Mouse (Mus musculus) heart, adult 9 months (tissue): ENCODE measurements at regions not wholly inside any gene's neighbourhood (a gene's known extent, or its start where the extent isn't known, plus 50 kb on each side); places are given as distances from the start of the nearest gene placed in this dataset.
A peak's percentile ranks its signal among the peaks of the same experiment; 100 is the strongest.

Experiments
- DNase-seq, 2 experiments: peaks; one replicate each; pipeline ENCODE4 v3.0.0; 2022; ENCODE audit warnings: low spot score in 2 of 2

DNA sequence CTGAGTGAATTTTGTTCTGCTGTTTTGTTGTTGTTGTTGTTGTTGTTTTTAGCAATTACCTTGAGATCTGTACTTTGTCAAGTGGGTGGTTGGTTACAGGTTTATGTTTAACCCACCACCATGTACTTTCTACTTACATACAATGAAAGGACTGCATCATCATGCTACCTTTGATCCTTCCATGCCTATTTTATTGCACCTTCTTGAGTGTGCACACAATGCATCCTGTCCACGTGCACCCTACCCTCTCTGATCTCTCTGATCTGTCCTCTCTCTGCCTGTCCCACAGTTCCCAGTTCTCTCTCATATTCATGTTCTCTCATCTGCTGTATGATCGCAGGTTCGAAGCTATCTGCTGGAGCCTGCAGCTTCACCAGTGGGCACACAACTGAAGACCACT is 59.9 kb upstream of the Gas1 start:
- DNase-seq, result no peak

GRCm38 (mm10) chr13:60242447-60243109 is 65.4 kb upstream of the Gas1 start:
- no peak for DNase-seq

- DNase-seq, result no peak
These were observed 65.9 kb upstream of the Gas1 start for GRCm38 (mm10) chr13:60243110-60243481.

DNA sequence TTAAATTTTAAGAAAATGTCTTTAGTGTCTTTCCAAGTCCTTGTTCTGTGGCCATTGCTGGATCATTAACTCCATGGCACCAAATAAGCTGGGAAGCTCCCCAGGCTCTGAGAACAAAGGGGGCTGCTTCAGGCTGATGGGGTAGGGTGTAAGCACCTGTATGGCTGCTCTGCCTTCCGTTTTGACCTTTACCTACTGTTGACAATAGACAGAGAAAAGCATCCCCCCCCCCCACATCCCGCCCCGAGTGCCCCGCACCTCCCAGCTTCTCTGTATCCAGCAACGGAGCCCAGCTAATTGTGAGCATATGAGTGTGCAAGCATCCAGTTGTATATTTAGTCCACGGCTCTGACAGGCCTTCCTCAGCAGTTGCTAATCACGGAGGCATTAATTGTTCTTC is 78.0 kb upstream of the Gas1 start:
- DNase-seq, result no peak

GRCm38 (mm10) chr13:60255715-60256114 is 78.5 kb upstream of the Gas1 start:
- DNase-seq, result no peak

DNA sequence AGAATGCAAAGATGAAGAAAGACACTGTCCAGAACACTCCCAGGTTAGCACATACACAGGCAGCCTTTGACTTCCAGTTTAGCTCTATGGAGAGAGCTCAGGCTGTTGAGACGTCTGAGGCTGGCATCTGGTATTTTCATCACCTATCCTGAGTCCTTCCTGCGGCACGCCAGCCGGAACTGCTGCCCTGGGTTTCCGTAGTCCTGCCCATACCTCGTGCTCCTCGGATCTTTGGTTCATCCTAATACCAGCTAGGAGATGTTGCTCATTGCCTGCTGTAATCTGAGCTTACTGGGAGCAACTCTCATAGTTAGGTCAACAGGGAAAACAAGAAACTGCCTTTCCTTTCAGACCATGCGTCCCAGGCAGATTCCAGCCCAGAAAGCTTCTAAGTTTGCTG is 79.8 kb upstream of the Gas1 start:
- no peak for DNase-seq

DNA sequence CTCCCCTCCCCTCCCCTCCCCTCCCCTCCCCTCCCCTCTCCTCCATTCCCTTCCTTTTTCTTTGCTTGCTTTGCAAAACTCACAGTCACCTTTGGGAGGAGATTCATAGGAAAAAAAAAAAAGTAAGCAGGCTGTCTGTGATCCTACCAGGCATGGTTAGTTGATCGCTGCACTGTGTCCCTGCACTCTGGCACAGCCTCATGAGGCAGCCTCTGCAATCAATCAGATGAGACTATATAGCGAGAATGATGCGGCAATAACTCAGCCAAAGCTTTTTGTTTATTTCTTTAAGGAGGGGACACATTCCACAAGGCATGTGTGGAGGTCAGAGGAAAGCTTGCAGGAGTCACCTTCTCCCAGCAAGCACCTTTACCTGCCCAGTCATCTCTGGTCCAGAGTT is 80.7 kb upstream of the Gas1 start:
- no peak for DNase-seq

- no peak for DNase-seq
These were observed 85.4 kb upstream of the Gas1 start for GRCm38 (mm10) chr13:60262449-60263028.

GRCm38 (mm10) chr13:60264504-60264903 is 87.3 kb upstream of the Gas1 start:
- DNase-seq, result no peak

DNA sequence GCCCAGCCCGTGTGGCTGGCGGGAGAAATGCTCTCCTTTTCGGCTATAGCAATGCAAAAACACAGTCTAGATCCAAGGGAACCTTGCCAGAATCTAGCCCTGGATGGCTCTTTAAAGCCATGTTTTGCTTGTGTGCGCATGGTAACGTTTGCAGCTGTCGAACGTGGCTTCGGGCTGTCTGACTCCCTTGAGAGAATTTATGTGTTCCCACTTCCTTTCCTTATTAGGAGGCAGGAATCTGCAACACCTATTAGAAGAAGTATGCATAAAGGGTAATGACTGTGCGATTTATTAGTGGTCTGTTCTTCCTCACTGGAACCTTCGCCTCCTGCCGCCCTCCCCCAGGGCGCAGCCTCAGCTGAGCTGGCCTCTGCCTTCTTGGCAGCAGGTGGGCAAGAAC is 90.4 kb upstream of the Gas1 start:
- DNase-seq, result peak; percentile 42 to 49

DNA sequence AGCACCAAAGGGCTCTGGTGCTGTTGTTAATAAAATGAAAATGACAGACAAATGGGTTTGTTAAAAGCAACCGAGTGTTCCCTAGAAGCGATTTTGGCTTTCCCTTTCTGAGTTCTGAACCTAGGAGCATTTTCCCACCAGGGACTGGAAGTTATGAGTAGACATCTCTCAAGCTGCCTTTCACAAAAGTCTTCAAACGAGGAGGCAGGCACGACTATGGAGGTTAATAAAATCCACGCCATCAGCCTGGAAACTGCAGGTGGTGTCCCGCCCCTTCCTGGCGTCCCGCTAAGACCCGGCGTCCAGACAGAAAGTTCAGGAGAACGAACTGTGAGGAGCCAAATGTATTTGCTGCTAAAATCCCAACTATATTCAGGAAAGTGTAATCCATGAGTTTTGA is 91.1 kb upstream of the Gas1 start:
- no peak for DNase-seq

- no peak for DNase-seq
These were observed 92.3 kb upstream of the Gas1 start for GRCm38 (mm10) chr13:60269406-60269841.

GRCm38 (mm10) chr13:60270526-60270925 is 93.4 kb upstream of the Gas1 start:
- DNase-seq, result no peak

DNA sequence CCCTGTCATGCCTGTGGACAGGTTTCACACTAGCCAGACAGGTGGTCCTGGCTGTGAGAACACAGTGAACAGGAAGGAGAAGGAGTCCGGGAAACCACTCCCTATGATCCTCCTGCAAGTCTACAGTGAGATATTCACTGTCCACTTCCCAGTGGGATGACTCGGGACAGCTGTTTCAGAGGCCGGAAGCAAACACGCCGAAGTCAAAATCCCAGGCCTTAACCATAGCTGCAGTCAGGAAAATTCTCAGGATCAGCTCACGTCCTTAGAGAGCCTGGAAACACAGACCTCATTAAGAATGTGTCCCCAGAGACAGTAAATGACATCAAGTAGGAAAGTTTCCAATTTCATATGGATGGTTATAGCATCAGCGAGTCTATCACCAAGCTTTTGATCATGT is 96.2 kb upstream of the Gas1 start:
- peak; percentile 25 to 58 for DNase-seq

GRCm38 (mm10) chr13:60282543-60283251 is 105.5 kb upstream of the Gas1 start:
- DNase-seq, result no peak

GRCm38 (mm10) chr13:60286525-60287224 is 109.5 kb upstream of the Gas1 start:
- DNase-seq, result peak in 1 of 2 experiments; percentile 55

DNA sequence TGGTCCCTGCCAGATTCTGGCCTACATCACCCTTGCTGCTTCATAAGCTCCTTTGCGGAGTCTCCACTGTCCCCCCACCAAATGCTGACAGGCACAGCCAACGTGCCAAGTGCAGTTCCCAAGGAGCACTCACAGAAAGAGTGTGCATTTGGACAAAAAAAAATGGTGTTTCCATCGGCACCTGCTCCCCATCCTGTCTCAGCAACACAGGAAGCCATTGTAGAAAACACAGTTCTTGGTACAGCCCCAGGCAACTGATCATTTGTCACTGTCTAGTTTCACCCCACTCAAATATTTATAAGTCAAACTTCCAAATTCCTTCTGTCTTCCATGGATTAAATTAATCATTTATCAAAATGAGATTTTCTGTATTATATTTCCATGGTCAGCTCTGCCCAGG is 112.5 kb upstream of the Gas1 start:
- DNase-seq, result no peak

DNA sequence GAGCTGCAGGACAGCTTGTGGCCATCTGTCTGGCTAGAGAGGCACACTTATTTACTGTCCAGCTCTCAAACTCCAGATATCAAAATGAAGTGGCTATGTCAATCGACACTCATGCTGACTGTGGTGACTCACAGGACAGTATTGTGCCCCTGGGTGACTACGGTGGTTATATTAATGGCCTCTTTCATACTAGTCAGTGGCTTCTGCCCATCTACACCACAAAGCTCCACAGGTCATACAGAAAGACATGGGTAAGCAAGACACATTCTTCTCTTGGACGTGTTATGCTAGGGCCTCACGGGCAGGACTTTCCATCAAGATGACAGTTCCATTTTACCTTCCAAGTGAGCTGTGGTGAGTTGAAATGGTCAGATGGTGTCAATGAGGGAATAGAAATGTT is 113.7 kb upstream of the Gas1 start:
- DNase-seq, result no peak

DNA sequence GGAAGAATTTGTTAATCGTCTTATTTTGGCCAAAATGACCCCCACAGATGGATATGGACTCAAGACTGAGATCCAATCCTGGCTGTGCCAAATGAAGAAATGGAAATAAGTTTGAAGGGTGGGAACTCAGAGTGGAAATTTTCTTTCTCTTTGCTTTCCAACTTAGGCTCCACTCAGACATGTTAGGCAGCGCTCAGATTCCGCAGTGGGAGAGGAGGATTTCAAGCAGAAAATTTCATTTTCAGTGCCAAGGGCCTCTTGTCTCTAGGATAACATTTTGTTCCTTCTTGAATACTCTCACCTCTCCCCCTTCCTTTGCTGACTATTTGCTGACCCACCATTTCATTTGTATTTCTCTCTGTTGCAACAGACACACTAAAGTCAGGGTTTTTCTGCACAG is 114.2 kb upstream of the Gas1 start:
- DNase-seq, result peak in 1 of 2 experiments; percentile 53

DNA sequence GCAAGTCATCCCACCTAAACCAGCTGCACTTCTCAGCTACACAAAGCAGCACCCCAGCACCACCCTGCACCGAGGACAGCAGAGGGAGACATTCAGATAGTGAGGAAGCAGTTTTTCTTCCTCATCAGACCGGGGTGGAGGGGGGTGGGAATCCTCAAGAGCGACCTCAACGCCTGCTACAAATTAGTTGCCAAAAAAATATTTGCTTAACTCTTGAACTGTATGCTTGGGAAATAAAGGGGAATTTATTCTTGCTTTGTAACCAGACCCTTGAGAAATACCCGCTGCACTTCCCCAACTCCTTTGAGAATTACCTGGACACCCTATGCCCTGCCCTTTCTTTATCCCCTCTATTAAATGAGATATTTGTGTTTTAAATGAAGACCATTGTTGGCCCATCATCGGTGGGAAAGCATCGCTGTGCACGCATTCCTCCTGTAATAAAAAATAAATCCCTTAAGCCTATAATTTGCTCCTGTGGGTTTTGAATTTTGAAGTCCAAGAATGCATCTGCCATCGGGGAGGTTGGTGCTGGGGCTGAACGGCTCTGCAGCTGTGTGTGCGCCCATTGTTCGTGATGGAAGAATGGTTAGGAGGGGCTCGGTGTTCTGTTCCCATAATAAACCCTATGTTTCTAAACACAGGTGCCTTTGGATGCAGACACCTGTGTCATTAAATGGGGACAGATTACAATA is 119.2 kb upstream of the Gas1 start:
- DNase-seq, result no peak

DNA sequence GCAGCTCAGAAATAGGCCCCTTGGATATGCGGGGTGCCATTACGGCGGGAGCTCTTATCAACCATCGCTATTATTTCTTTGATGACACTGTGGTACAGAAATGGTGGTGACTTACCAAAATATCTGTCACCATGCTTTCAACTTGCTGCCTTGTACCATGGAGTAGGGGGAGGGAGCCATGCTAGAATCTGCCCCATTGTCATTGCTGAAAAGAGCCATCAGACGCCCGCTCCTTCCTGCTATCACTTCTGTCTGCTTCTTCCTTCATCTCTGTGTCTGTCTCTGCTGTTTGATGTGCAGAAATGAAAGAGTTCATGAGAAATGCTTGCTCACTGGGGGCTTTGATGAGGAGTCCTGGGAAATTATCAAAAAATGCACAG is 119.7 kb upstream of the Gas1 start:
- DNase-seq, result no peak

DNA sequence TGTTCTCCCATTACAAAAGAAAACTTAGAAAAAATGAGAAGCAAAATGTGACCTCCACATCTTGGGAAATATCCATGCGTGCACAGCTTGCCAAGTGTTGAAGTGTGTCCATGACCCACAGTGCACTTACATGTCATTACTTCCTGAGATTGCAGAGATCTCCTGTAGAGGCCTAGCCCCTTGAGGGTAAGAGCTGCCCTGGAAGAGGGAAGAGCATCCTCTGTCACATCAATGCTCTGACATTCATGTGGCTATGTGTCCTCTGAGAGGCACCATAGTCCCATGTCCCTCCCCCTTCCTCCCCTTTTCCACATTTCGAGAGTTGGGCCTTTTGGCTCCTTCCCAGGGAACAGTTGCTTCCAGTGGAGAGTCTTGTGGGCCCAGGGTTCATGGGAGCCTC is 121.4 kb upstream of the Gas1 start:
- peak; percentile 73 to 76 for DNase-seq
